Mouse (Mus musculus) forebrain, embryonic 14.5 days (tissue): ENCODE measurements around the gene Cyp20a1. TPM values are rescaled to one million over a fixed set of nuclear protein-coding genes. Genes with fewer than 3 reads are reported as not detected.

Source experiments
- ATAC-seq: fragments of 200-750 bp; cut with Nextera tagmentation; 2 replicates; pipeline ENCODE4 v1.8.0; 2017; ENCODE audit warnings: mild to moderate bottlenecking, moderate library complexity
- DNase-seq: peaks from one replicate; pipeline ENCODE4 v3.0.0-alpha.2; 2015; ENCODE audit warnings: low spot score
- H3K27ac ChIP-seq: fragments of 300-500 bp; sonication (generic); 2 replicates; pipeline ENCODE4 v1.5.1; 2014; ENCODE audit warnings: low read depth, mild to moderate bottlenecking, control low read depth, low read length, moderate library complexity
- H3K27me3 ChIP-seq: fragments of 300-500 bp; sonication (generic); replicated peaks from 2 replicates; pipeline ENCODE4 v1.6.1; 2014; ENCODE audit warnings: low read length, control low read depth, mixed read lengths; ENCODE audit not compliant: control insufficient read depth, insufficient read depth
- H3K36me3 ChIP-seq: fragments of 300-500 bp; sonication (generic); 2 replicates; pipeline ENCODE4 v1.6.1; 2014; ENCODE audit warnings: low read length, control low read depth; ENCODE audit not compliant: control insufficient read depth, insufficient read depth
- H3K4me1 ChIP-seq: fragments of 300-500 bp; sonication (generic); 2 replicates; pipeline ENCODE4 v1.6.1; 2014; ENCODE audit warnings: antibody characterized with exemption, low read length, control low read depth; ENCODE audit not compliant: control insufficient read depth, insufficient read depth
- H3K4me2 ChIP-seq: fragments of 300-500 bp; sonication (generic); 2 replicates; pipeline ENCODE4 v1.6.1; 2014; ENCODE audit warnings: mild to moderate bottlenecking, control low read depth, low read length
- H3K4me3 ChIP-seq: fragments of 300-500 bp; sonication (generic); 2 replicates; pipeline ENCODE4 v1.5.1; 2014; ENCODE audit warnings: low read depth, low read length, control low read depth
- H3K9ac ChIP-seq: fragments of 300-500 bp; sonication (generic); 2 replicates; pipeline ENCODE4 v1.6.1; 2014; ENCODE audit warnings: mild to moderate bottlenecking, low read length, control low read depth, moderate library complexity
- H3K9me3 ChIP-seq: fragments of 300-500 bp; sonication (generic); replicated peaks from 2 replicates; pipeline ENCODE4 v1.6.1; 2016; ENCODE audit warnings: low read length, control low read depth, mixed read lengths; ENCODE audit not compliant: control insufficient read depth
- whole genome bisulfite sequencing: fragments of 180-500 bp; shearing (Covaris S2); extraction: QIAGEN DNeasy Blood & Tissue Kit; methylation state at CpG from one replicate; pipeline ENCODE4 v1.1.7; 2014; 5-methylcytosine and 5-hydroxymethylcytosine counted together
- polyA plus RNA-seq: library from polyadenylated mRNA; unstranded; fragments of >200 nt; fragmentation: Nextera tagmentation; extraction: Ambion mirVana; gene quantifications from 2 replicates; pipeline ENCODE4 v1.2.1, GENCODE M21; 2014

Gene Cyp20a1
- polyA plus RNA-seq, 1 experiment from 2014 or later, result 3.6 TPM

GRCm38 (mm10) chr1:60381910-60382309 is 38.8 kb downstream of the Cyp20a1 start:
- Histone ChIP-seq H3K4me3 (no peak overlapping the region), H3K9ac (no peak overlapping the region), H3K27ac (no peak overlapping the region), H3K36me3 (peaks cover 11% of the 10 kb centered on the region; the same call in 1 of the 2 replicates), H3K4me2 (no peak overlapping the region), H3K9me3 (no peaks in the 10 kb centered on the region), H3K27me3 (no peaks in the 10 kb centered on the region), H3K4me1 (no peaks in the 10 kb centered on the region)
- no peak for DNase-seq
- no peak for ATAC-seq
- WGBS, result 90% methylated on average over 3 of the region's 3 CpGs

- 94% methylated on average over 1 of the region's 1 CpGs for WGBS
- H3K4me1 ChIP-seq, result no peaks in the 10 kb centered on the region
- no peak for ATAC-seq
Measured at GRCm38 (mm10) chr1:60404848-60405247, 61.7 kb downstream of the Cyp20a1 start.

GRCm38 (mm10) chr1:60408501-60409167 is 65.5 kb downstream of the Cyp20a1 start:
- H3K9me3 ChIP-seq, result no peaks in the 10 kb centered on the region
- H3K27ac ChIP-seq, result peak overlapping the region; percentile 92
- H3K4me2 ChIP-seq, result peak overlapping the region; percentile 66
- peak overlapping the region; percentile 86 for H3K4me3 ChIP-seq
- peak overlapping the region; percentile 95 for H3K9ac ChIP-seq
- DNase-seq (peak; percentile 11), ATAC-seq (peak; percentile 42)
- H3K4me1 ChIP-seq, result peaks cover 7% of the 10 kb centered on the region
- WGBS, result 23% methylated on average over 13 of the region's 13 CpGs
- H3K27me3 ChIP-seq, result no peaks in the 10 kb centered on the region
- no peaks in the 10 kb centered on the region for H3K36me3 ChIP-seq

More at GRCm38 (mm10) chr1:60404848-60405247, 61.7 kb downstream of the Cyp20a1 start:
- Histone ChIP-seq H3K27ac (no peak overlapping the region), H3K4me2 (no peak overlapping the region), H3K9ac (no peak overlapping the region), H3K9me3 (no peaks in the 10 kb centered on the region), H3K36me3 (no peaks in the 10 kb centered on the region), H3K4me3 (no peak overlapping the region), H3K27me3 (no peaks in the 10 kb centered on the region)
- no peak for DNase-seq

- Histone ChIP-seq H3K9me3 (no peaks in the 10 kb centered on the region), H3K27ac (peak within 1 kb of the TSS; percentile 92), H3K9ac (peak within 1 kb of the TSS; percentile 95), H3K4me2 (peak within 1 kb of the TSS; percentile 66), H3K4me1 (peaks cover 7% of the 10 kb centered on the region), H3K36me3 (no peaks in the 10 kb centered on the region), H3K4me3 (peak within 1 kb of the TSS; percentile 86), H3K27me3 (no peaks in the 10 kb centered on the region)
- DNase-seq, result peak; percentile 95
- peak; percentile 93 for ATAC-seq
- 1% methylated on average over 32 of the region's 69 CpGs for WGBS
Measured at GRCm38 (mm10) chr1:60409168-60409828, 66.2 kb downstream of the Cyp20a1 start, which contains the start of gene Abi2. Gene Abi2, plus strand, starts transcription at chr1:60409619.

- DNase-seq (peak; percentile 54), ATAC-seq (peak; percentile 80)
- Histone ChIP-seq H3K4me2 (peak overlapping the region; percentile 66), H3K36me3 (no peaks in the 10 kb centered on the region), H3K27me3 (no peaks in the 10 kb centered on the region), H3K4me3 (peak overlapping the region; percentile 86), H3K9ac (peak overlapping the region; percentile 95), H3K9me3 (no peaks in the 10 kb centered on the region), H3K27ac (peak overlapping the region; percentile 92), H3K4me1 (peaks cover 7% of the 10 kb centered on the region)
- 1% methylated on average over 30 of the region's 54 CpGs for WGBS
Measured at GRCm38 (mm10) chr1:60409928-60410817, 67.0 kb downstream of the Cyp20a1 start.

GRCm38 (mm10) chr1:60416724-60417123 is 73.6 kb downstream of the Cyp20a1 start:
- Histone ChIP-seq H3K9ac (no peak overlapping the region), H3K4me2 (no peak overlapping the region), H3K4me1 (peaks cover 1% of the 10 kb centered on the region), H3K4me3 (no peak overlapping the region), H3K36me3 (no peaks in the 10 kb centered on the region), H3K27ac (no peak overlapping the region), H3K27me3 (no peaks in the 10 kb centered on the region), H3K9me3 (no peaks in the 10 kb centered on the region)
- no peak for ATAC-seq
- WGBS, result 80% methylated on average over 3 of the region's 3 CpGs
- peak; percentile 20 for DNase-seq

GRCm38 (mm10) chr1:60423882-60424281 is 80.8 kb downstream of the Cyp20a1 start:
- no peaks in the 10 kb centered on the region for H3K36me3 ChIP-seq
- 89% methylated on average over 1 of the region's 1 CpGs for WGBS
- H3K27ac ChIP-seq, result no peak overlapping the region
- ATAC-seq, result no peak
- H3K9ac ChIP-seq, result no peak overlapping the region
- DNase-seq, result no peak
- no peak overlapping the region for H3K4me2 ChIP-seq
- H3K27me3 ChIP-seq, result no peaks in the 10 kb centered on the region
- H3K4me3 ChIP-seq, result no peak overlapping the region
- no peaks in the 10 kb centered on the region for H3K4me1 ChIP-seq
- no peaks in the 10 kb centered on the region for H3K9me3 ChIP-seq

- no peaks in the 10 kb centered on the region for H3K27me3 ChIP-seq
- H3K36me3 ChIP-seq, result no peaks in the 10 kb centered on the region
- no peak overlapping the region for H3K9ac ChIP-seq
- DNase-seq (no peak), ATAC-seq (no peak)
- H3K9me3 ChIP-seq, result no peaks in the 10 kb centered on the region
- no peak overlapping the region for H3K4me2 ChIP-seq
- no peaks in the 10 kb centered on the region for H3K4me1 ChIP-seq
- 94% methylated on average over 2 of the region's 2 CpGs for WGBS
- no peak overlapping the region for H3K27ac ChIP-seq
- H3K4me3 ChIP-seq, result no peak overlapping the region
Measured at GRCm38 (mm10) chr1:60428341-60428740, 85.2 kb downstream of the Cyp20a1 start.
